8 mouse cellular contexts compared by ENCODE assay signal in the genomic region with DNA sequence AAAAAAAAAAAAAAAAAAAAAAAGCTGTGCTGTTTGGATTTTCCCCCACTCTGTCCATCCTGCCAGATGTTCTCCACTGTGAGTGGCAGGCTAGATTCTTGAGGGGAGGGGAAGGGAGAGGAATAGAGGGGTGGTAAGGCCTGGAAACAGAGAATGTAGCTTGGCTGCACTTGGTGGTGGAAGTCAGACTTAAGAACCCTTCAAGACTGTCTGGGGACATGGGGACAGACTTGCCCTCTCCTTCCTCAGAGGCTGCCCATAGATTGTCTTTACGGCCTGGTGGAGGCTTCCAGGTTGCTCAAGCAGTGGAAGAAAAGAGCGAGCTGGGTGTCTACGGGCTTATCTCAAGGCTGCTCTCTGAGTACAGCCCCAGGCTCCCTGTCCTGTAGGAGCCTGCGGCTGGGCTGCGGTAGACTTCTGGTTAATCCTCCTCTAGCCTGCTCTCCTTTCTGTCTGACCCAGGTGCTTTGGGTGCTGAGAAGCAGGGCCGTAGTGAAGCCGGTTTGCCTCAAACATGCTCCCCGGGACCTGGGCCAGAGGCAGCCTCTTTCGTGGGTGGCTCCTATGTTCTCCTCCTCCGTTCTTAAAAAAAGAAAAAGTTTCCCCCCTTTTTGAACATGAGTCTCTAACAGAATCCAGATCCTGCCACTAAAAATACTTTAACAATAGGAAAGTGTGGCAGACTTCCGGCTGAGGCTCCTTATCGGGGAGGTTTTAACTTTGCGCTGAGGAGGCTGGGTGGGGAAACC. TPM values are rescaled to one million over a fixed set of nuclear protein-coding genes. Genes with fewer than 3 reads are reported as not detected.
DNase-seq lines count a peak whose midpoint lies in the region; ATAC-seq and TF ChIP-seq lines count a peak whose summit lies in the region.

No protein-coding gene starts in this region.

- 72% methylated on average over 13 of the region's 13 CpGs for WGBS in kidney, embryonic 14.5 days
- WGBS in heart, embryonic 12.5 days = 15% methylated on average over 13 of the region's 13 CpGs
- 21% methylated on average over 13 of the region's 13 CpGs for WGBS in limb, embryonic 15.5 days
- WGBS in midbrain, postnatal 0 days = 67% methylated on average over 13 of the region's 13 CpGs

- no peaks in the 10 kb centered on the region for H3K36me3 ChIP-seq in kidney, embryonic 14.5 days (ENCODE audit: control insufficient read depth, insufficient read depth, low read length)
- H3K36me3 ChIP-seq in heart, embryonic 12.5 days = no peaks in the 10 kb centered on the region
- no peaks in the 10 kb centered on the region for H3K36me3 ChIP-seq in limb, embryonic 15.5 days
- H3K36me3 ChIP-seq in midbrain, postnatal 0 days (ENCODE audit: insufficient read depth, low read length) = 0 out of 2 replicates have a peak, but pooled peaks cover 3% of the 10 kb centered on the region

- no peak for ATAC-seq in kidney, embryonic 14.5 days (ENCODE audit: low FRiP score, low TSS enrichment)
- ATAC-seq in heart, embryonic 12.5 days (ENCODE audit: insufficient number of reproducible peaks, low FRiP score) = no peak
- no peak for ATAC-seq in limb, embryonic 15.5 days (ENCODE audit: insufficient number of reproducible peaks, low FRiP score, low TSS enrichment, low read depth)
- no peak for ATAC-seq in activated CD4-positive, CD25-positive, alpha-beta regulatory T cell, adult 4 months
- ATAC-seq in midbrain, postnatal 0 days (ENCODE audit: low FRiP score) = no peak

- TF ChIP-seq CTCF in midbrain, postnatal 0 days (IDR thresholded peaks at IDR 0.05) = no peak

- H3K4me1 ChIP-seq in kidney, embryonic 14.5 days (ENCODE audit: control insufficient read depth, insufficient read depth, low read length) = peaks cover 6% of the 10 kb centered on the region
- H3K4me1 ChIP-seq in heart, embryonic 12.5 days (replicated peaks) = peaks cover 59% of the 10 kb centered on the region
- peaks cover 52% of the 10 kb centered on the region for H3K4me1 ChIP-seq in limb, embryonic 15.5 days
- H3K4me1 ChIP-seq in midbrain, postnatal 0 days (ENCODE audit: insufficient read depth, low read length) = peaks cover 6% of the 10 kb centered on the region; the same call in 1 of the 2 replicates

- H3K4me3 ChIP-seq in kidney, embryonic 14.5 days (ENCODE audit: low read length) = no peak overlapping the region
- H3K4me3 ChIP-seq in heart, embryonic 12.5 days = no peak overlapping the region
- 0 out of 2 replicates have a peak overlapping the region, but pooled peaks have one; percentile 5 for H3K4me3 ChIP-seq in limb, embryonic 15.5 days
- H3K4me3 ChIP-seq in midbrain, postnatal 0 days (ENCODE audit: low read depth, low read length) = no peak overlapping the region

- peak overlapping the region; percentile 59; the same call in 1 of the 2 replicates for H3K27ac ChIP-seq in kidney, embryonic 14.5 days (ENCODE audit: low read depth, low read length)
- peak overlapping the region; percentile 93 for H3K27ac ChIP-seq in heart, embryonic 12.5 days (ENCODE audit: poor library complexity, severe bottlenecking)
- H3K27ac ChIP-seq in limb, embryonic 15.5 days = peak overlapping the region; percentile 93
- H3K27ac ChIP-seq in midbrain, postnatal 0 days (ENCODE audit: low read depth, low read length) = no peak overlapping the region

- no peaks in the 10 kb centered on the region for H3K27me3 ChIP-seq in kidney, embryonic 14.5 days (ENCODE audit: control insufficient read depth, insufficient read depth, low read length)
- no peaks in the 10 kb centered on the region for H3K27me3 ChIP-seq in heart, embryonic 12.5 days (replicated peaks)
- no peaks in the 10 kb centered on the region for H3K27me3 ChIP-seq in limb, embryonic 15.5 days
- peaks cover 7% of the 10 kb centered on the region; the same call in 1 of the 2 replicates for H3K27me3 ChIP-seq in midbrain, postnatal 0 days (ENCODE audit: insufficient read depth, low read length)

- H3K4me2 ChIP-seq in kidney, embryonic 14.5 days (replicated peaks; ENCODE audit: low read depth, low read length) = no peak overlapping the region
- peak overlapping the region; percentile 44 for H3K4me2 ChIP-seq in heart, embryonic 12.5 days
- peak overlapping the region; percentile 29 for H3K4me2 ChIP-seq in limb, embryonic 15.5 days
- H3K4me2 ChIP-seq in midbrain, postnatal 0 days (ENCODE audit: low read depth, low read length, poor library complexity, severe bottlenecking) = no peak overlapping the region

- H3K9me3 ChIP-seq in kidney, embryonic 14.5 days (ENCODE audit: control insufficient read depth, low read length) = no peaks in the 10 kb centered on the region
- H3K9me3 ChIP-seq in heart, embryonic 12.5 days (replicated peaks) = no peaks in the 10 kb centered on the region
- H3K9me3 ChIP-seq in limb, embryonic 15.5 days = no peaks in the 10 kb centered on the region
- no peaks in the 10 kb centered on the region for H3K9me3 ChIP-seq in midbrain, postnatal 0 days (ENCODE audit: low read length)

- H3K9ac ChIP-seq in kidney, embryonic 14.5 days (ENCODE audit: low read depth, low read length) = peak overlapping the region; percentile 18; the same call in 1 of the 2 replicates
- peak overlapping the region; percentile 55 for H3K9ac ChIP-seq in heart, embryonic 12.5 days
- 0 out of 2 replicates have a peak overlapping the region, but pooled peaks have one; percentile 10 for H3K9ac ChIP-seq in limb, embryonic 15.5 days
- H3K9ac ChIP-seq in midbrain, postnatal 0 days (replicated peaks; ENCODE audit: low read length, poor library complexity, severe bottlenecking) = no peak overlapping the region

- DNase-seq in kidney, adult 11 months = no peak
- DNase-seq in MEL-GATA-1-ER (ENCODE audit: extremely low read depth, low read depth) = peak; percentile 70
- no peak for DNase-seq in testis, postnatal 14 days (ENCODE audit: low spot score)
- no peak for DNase-seq in midbrain, postnatal 0 days (ENCODE audit: low spot score)

RNA-seq across cellular contexts. Expression of a gene that starts 7.0 kb away (rescaled TPM):
- polyA plus RNA-seq in kidney, embryonic 14.5 days (2014; fragmentation: Nextera tagmentation; extraction: Ambion mirVana) = 4.5 and 5.0 TPM in 2 replicates
- 14.4 and 17.4 TPM in 2 replicates for polyA plus RNA-seq in heart, embryonic 12.5 days (2016; fragmentation: Nextera tagmentation; extraction: Ambion mirVana)
- 14.7 and 18.4 TPM in 2 replicates for polyA plus RNA-seq in limb, embryonic 15.5 days (2015; fragmentation: Nextera tagmentation; extraction: Ambion mirVana)
- polyA plus RNA-seq in activated CD4-positive, CD25-positive, alpha-beta regulatory T cell, adult 4 months (2017; shearing (Covaris generic)) = 10 to 100 TPM; 37.5 to 92.8 TPM
- 6.9 and 7.7 TPM in 2 replicates for total RNA-seq in midbrain, postnatal 0 days (2014; rRNA removed)
- polyA plus RNA-seq in midbrain, postnatal 0 days (2015; fragmentation: Nextera tagmentation; extraction: Ambion mirVana) = 6.9 and 7.0 TPM in 2 replicates

RNA-seq across cellular contexts. Expression of a gene that starts 23.0 kb away (rescaled TPM):
- polyA plus RNA-seq in kidney, embryonic 14.5 days (2014; fragmentation: Nextera tagmentation; extraction: Ambion mirVana) = 71.8 and 76.5 TPM in 2 replicates
- polyA plus RNA-seq in heart, embryonic 12.5 days (2016; fragmentation: Nextera tagmentation; extraction: Ambion mirVana) = 46.6 and 49.7 TPM in 2 replicates
- polyA plus RNA-seq in limb, embryonic 15.5 days (2015; fragmentation: Nextera tagmentation; extraction: Ambion mirVana) = 69.7 and 69.9 TPM in 2 replicates
- 10 to 100 TPM; 42.8 to 43.6 TPM for polyA plus RNA-seq in activated CD4-positive, CD25-positive, alpha-beta regulatory T cell, adult 4 months (2017; shearing (Covaris generic))
- 33.5 and 61.1 TPM in 2 replicates for total RNA-seq in midbrain, postnatal 0 days (2014; rRNA removed)
- 74.2 and 75.6 TPM in 2 replicates for polyA plus RNA-seq in midbrain, postnatal 0 days (2015; fragmentation: Nextera tagmentation; extraction: Ambion mirVana)

RNA-seq across cellular contexts. Expression of a gene that starts 32.0 kb away (rescaled TPM):
- 25.8 and 28.2 TPM in 2 replicates for polyA plus RNA-seq in kidney, embryonic 14.5 days (2014; fragmentation: Nextera tagmentation; extraction: Ambion mirVana)
- polyA plus RNA-seq in heart, embryonic 12.5 days (2016; fragmentation: Nextera tagmentation; extraction: Ambion mirVana) = 0.73 and 0.83 TPM in 2 replicates
- 0.50 and 0.84 TPM in 2 replicates for polyA plus RNA-seq in limb, embryonic 15.5 days (2015; fragmentation: Nextera tagmentation; extraction: Ambion mirVana)
- under 1 TPM in 1 of 2 experiments, not detected in 1; 0.38 TPM for polyA plus RNA-seq in activated CD4-positive, CD25-positive, alpha-beta regulatory T cell, adult 4 months (2017; shearing (Covaris generic))
- not detected in 2 replicates for total RNA-seq in midbrain, postnatal 0 days (2014; rRNA removed)
- 0.22 and 0.33 TPM in 2 replicates for polyA plus RNA-seq in midbrain, postnatal 0 days (2015; fragmentation: Nextera tagmentation; extraction: Ambion mirVana)

RNA-seq across cellular contexts. Expression of a gene that starts 37.1 kb away (rescaled TPM):
- 5.0 and 5.7 TPM in 2 replicates for polyA plus RNA-seq in kidney, embryonic 14.5 days (2014; fragmentation: Nextera tagmentation; extraction: Ambion mirVana)
- 6.6 and 7.3 TPM in 2 replicates for polyA plus RNA-seq in heart, embryonic 12.5 days (2016; fragmentation: Nextera tagmentation; extraction: Ambion mirVana)
- polyA plus RNA-seq in limb, embryonic 15.5 days (2015; fragmentation: Nextera tagmentation; extraction: Ambion mirVana) = 5.3 and 7.2 TPM in 2 replicates
- polyA plus RNA-seq in activated CD4-positive, CD25-positive, alpha-beta regulatory T cell, adult 4 months (2017; shearing (Covaris generic)) = not detected
- 6.3 and 7.7 TPM in 2 replicates for total RNA-seq in midbrain, postnatal 0 days (2014; rRNA removed)
- polyA plus RNA-seq in midbrain, postnatal 0 days (2015; fragmentation: Nextera tagmentation; extraction: Ambion mirVana) = 1.8 and 1.9 TPM in 2 replicates

Comparison
In these comparisons a context has a peak if more than half of its experiments do, and no peak if none do; other contexts are left out.
1. H3K4me2 ChIP-seq: peak in heart, embryonic 12.5 days (single experiment) and limb, embryonic 15.5 days (single experiment); none in kidney, embryonic 14.5 days (single experiment) and midbrain, postnatal 0 days (single experiment).
2. RNA of a gene that starts 32.0 kb away (polyA plus RNA-seq): 25.8 to 28.2 TPM in kidney, embryonic 14.5 days; 0.73 to 0.83 TPM in heart, embryonic 12.5 days, 0.50 to 0.84 TPM in limb, embryonic 15.5 days, 0.38 TPM in activated CD4-positive, CD25-positive, alpha-beta regulatory T cell, adult 4 months and 0.22 to 0.33 TPM in midbrain, postnatal 0 days; every median in the first group is over 10 times any median in the second.